Mouse (Mus musculus) kidney, adult 11 months (tissue): Measurements from ENCODE around the gene Gm10097.

Experiments
- DNase-seq: peaks from one replicate; pipeline ENCODE4 v3.0.0; 2022

Gm10097 gene

GRCm38 (mm10) chr10:5068676-5069265 lies at the start of gene Gm10097:
Gene Gm10097, plus strand, starts transcription at chr10:5069192.
- no peak for DNase-seq

- peak; percentile 11 for DNase-seq
Measured at GRCm38 (mm10) chr10:5025906-5026305, 43.1 kb upstream of the Gm10097 start.

GRCm38 (mm10) chr10:5027208-5027607 lies 41.8 kb upstream of the Gm10097 start:
- no peak for DNase-seq

GRCm38 (mm10) chr10:5028301-5028700 lies 40.7 kb upstream of the Gm10097 start:
- DNase-seq, result peak; percentile 13

GRCm38 (mm10) chr10:5029161-5029560 lies 39.8 kb upstream of the Gm10097 start:
- no peak for DNase-seq

GRCm38 (mm10) chr10:5029883-5030282 lies 39.1 kb upstream of the Gm10097 start:
- no peak for DNase-seq

- no peak for DNase-seq
Measured at GRCm38 (mm10) chr10:5032192-5033048, 36.6 kb upstream of the Gm10097 start.

GRCm38 (mm10) chr10:5041254-5041653 lies 27.7 kb upstream of the Gm10097 start:
- no peak for DNase-seq

- no peak for DNase-seq
Measured at GRCm38 (mm10) chr10:5044481-5044880, 24.5 kb upstream of the Gm10097 start.

- DNase-seq, result no peak
Measured at GRCm38 (mm10) chr10:5045213-5045612, 23.8 kb upstream of the Gm10097 start.

- no peak for DNase-seq
Measured at GRCm38 (mm10) chr10:5045671-5046070, 23.3 kb upstream of the Gm10097 start.

GRCm38 (mm10) chr10:5056243-5056735 lies 12.7 kb upstream of the Gm10097 start:
- no peak for DNase-seq

- DNase-seq, result no peak
Measured at GRCm38 (mm10) chr10:5056940-5057339, 12.1 kb upstream of the Gm10097 start.

GRCm38 (mm10) chr10:5057661-5058060 lies 11.3 kb upstream of the Gm10097 start:
- no peak for DNase-seq

GRCm38 (mm10) chr10:5058876-5059275 lies 10.1 kb upstream of the Gm10097 start:
- no peak for DNase-seq

GRCm38 (mm10) chr10:5059983-5060382 lies 9.0 kb upstream of the Gm10097 start:
- no peak for DNase-seq

- DNase-seq, result no peak
Measured at GRCm38 (mm10) chr10:5067113-5067512, 1.9 kb upstream of the Gm10097 start.

GRCm38 (mm10) chr10:5070168-5070940 lies 1.4 kb downstream of the Gm10097 start:
- no peak for DNase-seq

- no peak for DNase-seq
Measured at GRCm38 (mm10) chr10:5070941-5071231, 1.9 kb downstream of the Gm10097 start.

- DNase-seq, result no peak
Measured at GRCm38 (mm10) chr10:5072054-5072453, 3.1 kb downstream of the Gm10097 start.

GRCm38 (mm10) chr10:5075724-5076123 lies 6.7 kb downstream of the Gm10097 start:
- DNase-seq, result no peak

- DNase-seq, result peak; percentile 51
Measured at GRCm38 (mm10) chr10:5079945-5080468, 11.0 kb downstream of the Gm10097 start.

- no peak for DNase-seq
Measured at GRCm38 (mm10) chr10:5083716-5084115, 14.7 kb downstream of the Gm10097 start.
